Mouse (Mus musculus) heart, embryonic 10.5 days (tissue): ENCODE results near the gene Fh1. TPM values are rescaled to one million over a fixed set of nuclear protein-coding genes. Genes with fewer than 3 reads are reported as not detected.

Experiments
- DNase-seq: peaks from one replicate; pipeline ENCODE4 v3.0.0-alpha.2; 2017; ENCODE audit warnings: low spot score
- H3K27ac ChIP-seq: fragments of 300-500 bp; sonication (generic); 2 replicates; pipeline ENCODE4 v1.5.1; 2016; ENCODE audit warnings: mild to moderate bottlenecking
- H3K27me3 ChIP-seq: fragments of 300-500 bp; sonication (generic); 2 replicates; pipeline ENCODE4 v1.6.1; 2016; ENCODE audit warnings: mild to moderate bottlenecking; ENCODE audit not compliant: poor library complexity, insufficient read depth, severe bottlenecking
- H3K36me3 ChIP-seq: fragments of 300-500 bp; sonication (generic); 2 replicates; pipeline ENCODE4 v1.6.1; 2016; ENCODE audit warnings: mild to moderate bottlenecking, moderate library complexity
- H3K4me1 ChIP-seq: fragments of 300-500 bp; sonication (generic); 2 replicates; pipeline ENCODE4 v1.6.1; 2016; ENCODE audit warnings: mild to moderate bottlenecking
- H3K4me3 ChIP-seq: fragments of 300-500 bp; sonication (generic); 2 replicates; pipeline ENCODE4 v1.5.1; 2016; ENCODE audit warnings: mild to moderate bottlenecking, moderate library complexity
- H3K9me3 ChIP-seq: fragments of 300-500 bp; sonication (generic); 2 replicates; pipeline ENCODE4 v1.6.1; 2016; ENCODE audit warnings: mild to moderate bottlenecking, moderate library complexity
- WGBS: fragments of 180-500 bp; shearing (Covaris S2); methylation state at CpG from one replicate; pipeline ENCODE4 v1.1.7; 2016; 5-methylcytosine and 5-hydroxymethylcytosine counted together
- polyA plus RNA-seq: library from polyadenylated mRNA; unstranded; fragments of >200 nt; fragmentation: Nextera tagmentation; extraction: Ambion mirVana; gene quantifications from 2 replicates; pipeline ENCODE4 v1.2.1, GENCODE M21; 2016

The Fh1 gene
- polyA plus RNA-seq, 1 experiment from 2014 or later, result 177 TPM

DNA sequence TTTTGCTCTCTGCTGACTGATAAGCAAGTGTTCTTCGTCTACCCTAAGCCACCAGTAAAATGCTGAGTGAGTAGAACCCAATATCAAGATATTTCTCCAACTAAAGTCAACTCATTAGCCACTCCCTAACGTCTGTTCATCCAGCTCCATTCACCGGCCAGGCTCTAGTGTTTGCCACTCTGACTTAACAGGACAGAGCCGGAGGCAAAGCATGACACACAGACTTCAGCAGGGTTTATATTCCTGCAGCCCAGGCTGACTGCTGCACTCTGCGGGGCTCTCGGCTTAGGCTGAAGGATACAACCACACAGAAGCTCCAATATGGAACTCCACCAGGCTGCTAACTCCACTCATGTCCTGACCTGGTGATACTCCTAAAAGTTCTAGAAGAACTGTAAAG is 18.1 kb downstream of the Fh1 start:
- Histone ChIP-seq H3K9me3 (no peaks in the 10 kb centered on the region), H3K4me3 (no peak overlapping the region), H3K27me3 (no peaks in the 10 kb centered on the region), H3K4me1 (no peaks in the 10 kb centered on the region), H3K27ac (no peak overlapping the region), H3K36me3 (peaks cover 92% of the 10 kb centered on the region)
- DNase-seq, result no peak
- 91% methylated on average over 6 of the region's 6 CpGs for WGBS

DNA sequence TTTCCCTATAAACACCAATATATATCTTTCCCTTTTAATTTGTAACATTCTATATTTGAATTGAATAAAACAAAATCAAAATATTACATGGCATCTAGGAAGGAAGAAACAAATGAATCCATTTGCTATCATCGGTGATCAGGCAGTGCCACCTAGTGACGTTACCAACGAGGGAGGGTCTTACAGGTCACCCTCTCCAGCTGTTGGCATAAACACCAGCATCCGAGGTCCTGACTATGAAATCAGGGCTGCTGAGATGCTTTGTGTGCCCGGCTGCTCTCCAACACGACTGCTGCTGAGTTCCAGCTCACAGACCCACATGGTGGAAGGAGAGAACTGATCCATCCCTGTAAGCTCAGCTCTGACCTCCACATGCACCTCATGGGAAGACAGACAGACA is 22.0 kb downstream of the Fh1 start:
- H3K27me3 ChIP-seq, result no peaks in the 10 kb centered on the region
- no peak for DNase-seq
- H3K4me3 ChIP-seq, result no peak overlapping the region
- no peaks in the 10 kb centered on the region for H3K9me3 ChIP-seq
- no peak overlapping the region for H3K27ac ChIP-seq
- peaks cover 75% of the 10 kb centered on the region for H3K36me3 ChIP-seq
- no peaks in the 10 kb centered on the region for H3K4me1 ChIP-seq
- 77% methylated on average over 6 of the region's 6 CpGs for WGBS

DNA sequence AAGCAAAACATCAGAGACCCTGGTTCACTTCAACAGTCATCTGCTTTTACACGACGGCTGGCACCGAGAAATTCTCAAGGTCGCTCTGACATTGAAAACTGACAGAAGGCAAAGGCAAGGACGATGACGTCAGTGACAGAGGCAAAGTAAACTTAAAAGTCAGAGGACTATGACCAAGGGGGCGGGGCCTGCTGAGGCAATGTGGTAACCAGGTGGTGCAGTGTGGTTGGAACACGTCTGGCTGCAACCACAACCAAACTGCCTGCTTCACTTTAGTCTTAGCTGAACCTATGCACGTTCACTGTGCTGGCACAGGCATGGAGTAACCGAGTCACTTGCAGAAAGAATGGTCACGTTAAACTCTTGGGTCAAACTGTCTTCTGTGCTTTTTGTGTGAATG is 23.2 kb downstream of the Fh1 start:
- H3K4me1 ChIP-seq, result no peaks in the 10 kb centered on the region
- H3K9me3 ChIP-seq, result no peaks in the 10 kb centered on the region
- H3K27me3 ChIP-seq, result no peaks in the 10 kb centered on the region
- no peak for DNase-seq
- peaks cover 63% of the 10 kb centered on the region for H3K36me3 ChIP-seq
- WGBS, result 83% methylated on average over 11 of the region's 11 CpGs
- H3K27ac ChIP-seq, result no peak overlapping the region
- no peak overlapping the region for H3K4me3 ChIP-seq

DNA sequence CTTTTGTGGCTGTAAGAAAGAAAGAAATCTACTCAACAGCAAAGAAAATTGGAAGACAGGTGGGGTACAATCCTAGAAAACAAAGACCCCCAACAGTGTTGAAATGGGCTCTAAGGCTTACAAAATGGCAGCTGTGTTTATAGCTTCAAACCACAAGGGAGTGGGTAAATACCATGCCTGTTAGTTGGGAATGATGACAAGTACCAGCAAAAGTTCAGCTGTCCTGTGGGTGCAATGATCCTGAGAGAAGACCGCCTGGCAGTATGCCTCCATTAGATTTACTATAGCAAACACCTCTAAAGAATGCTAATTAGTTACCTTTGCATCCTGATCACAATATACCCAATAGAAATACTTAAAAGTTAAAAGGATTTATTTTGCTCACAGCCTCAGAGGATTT is 32.6 kb downstream of the Fh1 start:
- no peak overlapping the region for H3K27ac ChIP-seq
- H3K9me3 ChIP-seq, result no peaks in the 10 kb centered on the region
- 74% methylated on average over 1 of the region's 1 CpGs for WGBS
- H3K27me3 ChIP-seq, result no peaks in the 10 kb centered on the region
- no peak overlapping the region for H3K4me3 ChIP-seq
- no peaks in the 10 kb centered on the region for H3K36me3 ChIP-seq
- no peaks in the 10 kb centered on the region for H3K4me1 ChIP-seq
- DNase-seq, result no peak

DNA sequence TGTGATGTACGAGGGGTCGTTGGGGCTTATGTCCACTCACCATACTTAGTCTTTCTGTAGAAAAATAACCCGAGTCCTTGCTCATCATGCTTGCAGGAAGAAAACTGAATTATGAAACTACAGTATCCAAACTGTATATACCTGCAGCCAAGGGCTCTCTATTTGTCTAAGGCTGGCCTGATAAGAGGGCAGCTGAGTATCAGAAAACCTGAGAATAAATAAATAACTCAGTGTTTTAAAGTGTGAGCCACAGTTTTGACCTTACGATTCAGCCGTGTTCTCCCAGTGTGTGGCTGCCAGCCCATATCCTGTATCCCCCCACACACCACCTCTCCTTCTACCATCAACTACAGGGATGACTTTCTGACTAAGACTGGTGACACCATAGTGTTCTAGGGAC is 38.8 kb downstream of the Fh1 start:
- H3K4me3 ChIP-seq, result no peak overlapping the region
- no peak overlapping the region for H3K27ac ChIP-seq
- 77% methylated on average over 5 of the region's 5 CpGs for WGBS

DNA sequence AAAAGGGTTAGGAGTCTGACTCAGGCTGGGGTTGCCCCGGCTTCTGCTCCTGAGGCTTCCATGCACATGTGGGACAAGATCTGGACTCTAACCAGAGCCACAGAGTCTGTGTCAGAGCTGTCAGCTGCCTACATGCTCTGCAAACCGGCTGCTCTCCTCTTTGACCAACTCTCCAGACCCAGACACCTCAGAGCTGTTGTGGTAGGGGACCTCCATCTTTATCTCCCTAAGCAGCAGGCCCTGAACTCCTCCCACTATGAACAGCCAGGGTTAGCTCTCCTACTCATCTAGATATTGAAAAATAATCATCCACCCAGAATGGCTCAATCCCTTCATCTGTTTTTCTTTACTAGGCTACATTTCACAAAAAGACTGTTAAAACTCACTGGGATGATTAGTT is 40.2 kb downstream of the Fh1 start:
- H3K9me3 ChIP-seq, result no peaks in the 10 kb centered on the region
- no peak overlapping the region for H3K27ac ChIP-seq
- no peaks in the 10 kb centered on the region for H3K4me1 ChIP-seq
- H3K36me3 ChIP-seq, result no peaks in the 10 kb centered on the region
- H3K4me3 ChIP-seq, result no peak overlapping the region
- WGBS, result 53% methylated on average over 2 of the region's 2 CpGs
- no peak for DNase-seq
- H3K27me3 ChIP-seq, result no peaks in the 10 kb centered on the region

More for the DNA sequence above, 38.8 kb downstream of the Fh1 start:
- no peaks in the 10 kb centered on the region for H3K36me3 ChIP-seq
- no peaks in the 10 kb centered on the region for H3K4me1 ChIP-seq
- no peak for DNase-seq
- no peaks in the 10 kb centered on the region for H3K27me3 ChIP-seq
- no peaks in the 10 kb centered on the region for H3K9me3 ChIP-seq

DNA sequence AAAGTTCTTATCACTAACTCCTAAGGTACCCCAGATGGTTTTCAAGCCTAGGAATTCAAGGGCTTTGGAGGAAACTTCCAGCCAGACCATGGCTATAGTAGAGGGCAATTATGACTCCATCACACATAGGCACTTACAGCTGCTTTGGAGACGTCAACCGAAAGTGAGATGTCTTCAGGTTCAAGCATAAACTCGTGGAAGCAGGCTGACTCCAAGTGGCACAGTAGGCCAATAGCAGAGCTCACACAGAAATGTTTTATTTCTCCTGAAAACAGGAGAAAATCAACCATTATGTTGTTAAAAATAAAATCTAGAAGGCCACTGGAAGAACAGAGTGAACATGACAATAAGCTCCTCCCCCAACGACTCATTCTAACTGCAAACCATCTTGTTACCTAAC is 42.6 kb downstream of the Fh1 start:
- Histone ChIP-seq H3K4me1 (no peaks in the 10 kb centered on the region), H3K27ac (no peak overlapping the region), H3K4me3 (no peak overlapping the region), H3K9me3 (no peaks in the 10 kb centered on the region), H3K27me3 (no peaks in the 10 kb centered on the region), H3K36me3 (no peaks in the 10 kb centered on the region)
- no peak for DNase-seq
- WGBS, result 79% methylated on average over 4 of the region's 4 CpGs

DNA sequence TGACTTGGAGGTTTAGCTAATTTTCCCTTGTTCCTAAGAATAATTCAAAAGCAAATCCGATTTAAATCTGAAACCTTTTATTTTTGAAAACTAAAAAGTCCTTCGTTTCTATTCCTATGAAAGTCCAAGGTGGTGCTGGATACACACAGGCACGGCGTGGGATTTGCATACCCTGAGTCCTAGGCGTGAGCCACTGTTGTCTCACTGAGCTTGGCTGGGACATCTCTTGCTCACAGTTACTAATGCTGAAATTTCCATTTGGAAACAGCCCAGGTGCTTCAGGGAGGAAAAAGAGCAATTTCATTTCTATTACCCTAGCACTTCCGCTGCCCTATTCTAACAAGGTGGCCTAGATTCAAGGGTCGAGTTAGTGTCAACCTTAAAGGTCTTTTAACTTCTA is 45.1 kb downstream of the Fh1 start:
- Histone ChIP-seq H3K4me1 (no peaks in the 10 kb centered on the region), H3K27me3 (no peaks in the 10 kb centered on the region), H3K9me3 (no peaks in the 10 kb centered on the region), H3K4me3 (no peak overlapping the region), H3K36me3 (no peaks in the 10 kb centered on the region), H3K27ac (no peak overlapping the region)
- no peak for DNase-seq
- WGBS, result 82% methylated on average over 7 of the region's 7 CpGs

DNA sequence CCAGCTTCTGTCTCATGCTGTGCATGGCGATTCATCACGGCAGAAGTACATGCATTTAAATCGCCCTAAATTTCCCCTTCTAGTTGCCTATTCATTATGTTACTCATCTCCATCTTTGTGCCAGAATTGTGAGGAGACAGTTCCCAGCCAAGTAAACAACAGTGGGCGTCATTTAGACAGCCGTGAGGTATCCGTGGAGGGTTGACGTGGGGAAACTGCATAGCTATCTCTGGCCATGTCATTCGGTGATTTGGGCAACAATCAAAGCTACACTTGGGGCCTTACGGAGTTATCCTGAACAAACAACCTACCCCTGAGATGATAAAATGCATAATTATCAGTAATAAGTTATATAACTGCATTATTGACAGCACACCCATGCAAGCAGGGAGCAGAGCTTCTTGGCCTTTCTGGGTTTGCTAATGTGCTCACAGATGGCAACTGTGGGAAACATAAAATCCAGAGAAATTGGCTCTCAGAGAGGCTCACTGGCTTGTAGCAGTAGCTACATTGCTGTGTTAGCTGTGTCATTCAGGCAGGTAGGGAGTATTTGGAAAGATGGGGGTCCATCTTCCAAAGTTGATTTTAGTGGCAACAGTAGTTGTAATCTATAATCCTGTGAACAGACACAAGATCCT is 45.7 kb downstream of the Fh1 start:
- H3K27ac ChIP-seq, result no peak overlapping the region
- 83% methylated on average over 9 of the region's 9 CpGs for WGBS
- H3K9me3 ChIP-seq, result no peaks in the 10 kb centered on the region
- H3K36me3 ChIP-seq, result no peaks in the 10 kb centered on the region
- H3K4me1 ChIP-seq, result no peaks in the 10 kb centered on the region
- H3K27me3 ChIP-seq, result no peaks in the 10 kb centered on the region
- H3K4me3 ChIP-seq, result no peak overlapping the region
- DNase-seq, result no peak

DNA sequence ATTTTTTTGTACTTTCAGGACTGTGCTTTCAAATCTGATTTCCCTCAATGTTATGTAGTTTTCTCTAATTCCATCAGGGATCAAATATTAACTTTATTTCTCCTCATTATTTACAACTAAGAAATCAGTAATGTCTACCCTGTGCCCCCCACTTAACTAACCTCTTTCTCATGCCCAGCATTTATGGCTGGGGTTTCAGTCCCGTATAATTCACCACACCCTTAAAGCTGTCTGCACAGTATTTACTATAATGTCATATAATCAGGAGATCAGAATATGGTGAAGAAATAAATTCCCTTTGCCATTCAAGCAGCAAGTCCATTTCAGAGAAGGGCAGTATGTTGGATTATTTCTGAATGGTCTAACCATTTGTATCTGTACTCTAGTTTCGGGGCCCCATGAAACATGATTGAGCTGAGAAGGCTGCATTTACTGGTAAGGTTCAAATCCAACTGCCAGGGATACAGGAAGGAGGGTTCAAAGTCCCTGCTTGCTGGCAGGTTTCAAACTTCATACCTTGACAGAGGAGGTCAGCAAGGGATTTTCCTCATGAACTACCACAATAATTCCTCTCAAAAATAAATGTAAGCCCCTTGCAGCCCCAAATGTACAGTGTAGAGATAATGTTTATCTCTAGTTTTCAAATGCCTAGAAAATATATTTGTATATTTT is 46.9 kb downstream of the Fh1 start:
- H3K36me3 ChIP-seq, result no peaks in the 10 kb centered on the region
- DNase-seq, result no peak
- no peaks in the 10 kb centered on the region for H3K27me3 ChIP-seq
- no peak overlapping the region for H3K27ac ChIP-seq
- no peaks in the 10 kb centered on the region for H3K4me1 ChIP-seq
- whole genome bisulfite sequencing, result 86% methylated on average over 2 of the region's 2 CpGs
- H3K4me3 ChIP-seq, result no peak overlapping the region
- no peaks in the 10 kb centered on the region for H3K9me3 ChIP-seq

DNA sequence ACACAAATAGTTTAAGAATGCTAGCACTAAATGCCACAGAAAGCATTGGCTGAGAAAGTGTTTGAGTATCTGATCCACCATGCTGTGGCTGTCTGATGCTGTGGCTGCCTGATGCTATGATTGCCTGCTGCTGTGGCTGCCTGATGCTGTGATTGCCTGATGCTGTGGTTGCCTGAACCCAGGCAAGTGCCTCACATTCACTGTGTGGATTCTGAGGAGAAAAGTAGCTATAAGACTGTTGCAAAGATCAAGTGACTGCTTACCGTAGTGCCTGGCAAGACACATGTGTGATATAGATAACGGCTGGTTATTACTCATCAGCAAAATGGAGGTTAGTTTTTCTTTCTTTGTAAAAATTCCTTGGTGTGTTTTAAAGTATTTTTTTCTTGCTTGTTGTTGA is 51.3 kb downstream of the Fh1 start:
- Histone ChIP-seq H3K27me3 (no peaks in the 10 kb centered on the region), H3K9me3 (no peaks in the 10 kb centered on the region), H3K36me3 (no peaks in the 10 kb centered on the region), H3K27ac (no peak overlapping the region), H3K4me3 (no peak overlapping the region), H3K4me1 (no peaks in the 10 kb centered on the region)
- WGBS, result 80% methylated on average over 2 of the region's 2 CpGs
- DNase-seq, result no peak

DNA sequence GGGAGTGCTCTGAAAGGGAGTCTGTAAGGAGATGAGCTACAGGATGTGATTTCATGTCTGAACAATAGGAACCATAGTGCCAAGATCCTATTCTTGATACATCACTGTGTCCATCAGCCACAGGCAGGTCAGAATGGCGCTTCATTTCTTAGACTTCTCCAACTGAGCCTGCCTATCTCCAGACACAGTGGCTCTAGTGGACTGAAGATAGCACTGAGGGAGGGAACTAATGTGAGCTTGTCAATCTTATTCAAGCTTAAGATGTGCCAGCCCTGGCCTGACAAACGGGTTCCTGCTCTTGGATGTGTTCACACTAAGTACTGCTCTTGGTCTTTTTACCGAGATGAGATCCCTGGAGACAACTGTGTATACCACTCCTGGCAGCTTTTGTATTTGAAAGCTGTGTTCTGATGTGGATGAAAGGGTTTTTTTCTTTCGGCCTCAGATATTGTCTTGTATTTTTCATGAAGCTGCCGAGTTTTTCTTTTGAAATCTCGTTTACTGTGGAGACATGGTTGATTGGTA is 59.8 kb downstream of the Fh1 start:
- Histone ChIP-seq H3K4me3 (no peak overlapping the region), H3K36me3 (no peaks in the 10 kb centered on the region), H3K27me3 (no peaks in the 10 kb centered on the region), H3K9me3 (no peaks in the 10 kb centered on the region), H3K4me1 (no peaks in the 10 kb centered on the region), H3K27ac (no peak overlapping the region)
- no peak for DNase-seq
- 65% methylated on average over 6 of the region's 6 CpGs for WGBS

DNA sequence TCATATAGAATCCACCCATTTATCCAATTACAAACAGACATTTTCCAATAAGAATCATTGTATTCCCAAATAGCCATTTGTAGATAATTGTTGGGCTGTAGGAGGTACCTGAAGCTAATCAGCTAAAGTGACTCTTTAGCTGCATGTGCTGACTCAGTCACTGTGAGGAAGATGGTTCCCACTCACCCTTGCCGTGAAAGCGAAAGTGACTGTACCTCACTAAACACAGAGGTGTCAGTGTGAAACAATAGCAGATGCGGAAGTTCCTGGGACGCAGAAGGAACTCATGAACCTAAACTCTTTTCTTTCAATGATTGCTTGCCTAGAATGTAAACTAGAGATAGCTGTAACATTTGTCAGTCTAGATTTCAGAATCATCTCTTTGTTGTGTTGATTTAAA is 61.1 kb downstream of the Fh1 start:
- Histone ChIP-seq H3K4me3 (no peak overlapping the region), H3K27me3 (no peaks in the 10 kb centered on the region), H3K4me1 (no peaks in the 10 kb centered on the region), H3K9me3 (no peaks in the 10 kb centered on the region), H3K27ac (no peak overlapping the region), H3K36me3 (no peaks in the 10 kb centered on the region)
- no peak for DNase-seq
- WGBS, result 85% methylated on average over 4 of the region's 4 CpGs

DNA sequence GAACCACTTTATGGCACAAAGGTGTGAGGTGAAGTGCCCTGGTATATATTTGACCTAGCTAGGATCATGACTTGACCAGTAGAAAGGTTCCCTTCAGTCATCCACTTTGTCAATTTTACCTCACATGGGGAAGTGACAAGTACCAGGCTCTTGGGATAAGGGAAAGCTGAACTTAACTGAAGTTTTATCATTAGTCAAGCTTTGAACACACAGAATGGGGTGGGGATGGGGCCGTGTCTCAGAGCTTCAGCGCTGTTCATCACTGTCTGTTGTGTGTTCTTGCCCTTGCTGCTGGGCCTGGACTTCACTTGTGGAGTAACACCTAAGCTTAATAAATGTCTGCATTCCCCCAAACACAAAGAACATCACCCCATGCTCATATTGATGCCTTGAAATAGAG is 63.1 kb downstream of the Fh1 start:
- no peak overlapping the region for H3K4me3 ChIP-seq
- no peaks in the 10 kb centered on the region for H3K4me1 ChIP-seq
- 77% methylated on average over 2 of the region's 2 CpGs for WGBS
- no peaks in the 10 kb centered on the region for H3K9me3 ChIP-seq
- H3K27ac ChIP-seq, result no peak overlapping the region
- no peaks in the 10 kb centered on the region for H3K27me3 ChIP-seq
- DNase-seq, result no peak
- no peaks in the 10 kb centered on the region for H3K36me3 ChIP-seq
